Mouse (Mus musculus): ENCODE measurements around the gene Ykt6. TPM values are rescaled to one million over a fixed set of nuclear protein-coding genes. Genes with fewer than 3 reads are reported as not detected.
"Not testable (repeated sequence)": the region's sequence is repeated elsewhere in the genome, so short reads cannot be mapped to it uniquely, and the experiment has no call there.

Gene Ykt6
- polyA plus RNA-seq, 1 experiment from 2014 or later, result 23.2 TPM

DNA sequence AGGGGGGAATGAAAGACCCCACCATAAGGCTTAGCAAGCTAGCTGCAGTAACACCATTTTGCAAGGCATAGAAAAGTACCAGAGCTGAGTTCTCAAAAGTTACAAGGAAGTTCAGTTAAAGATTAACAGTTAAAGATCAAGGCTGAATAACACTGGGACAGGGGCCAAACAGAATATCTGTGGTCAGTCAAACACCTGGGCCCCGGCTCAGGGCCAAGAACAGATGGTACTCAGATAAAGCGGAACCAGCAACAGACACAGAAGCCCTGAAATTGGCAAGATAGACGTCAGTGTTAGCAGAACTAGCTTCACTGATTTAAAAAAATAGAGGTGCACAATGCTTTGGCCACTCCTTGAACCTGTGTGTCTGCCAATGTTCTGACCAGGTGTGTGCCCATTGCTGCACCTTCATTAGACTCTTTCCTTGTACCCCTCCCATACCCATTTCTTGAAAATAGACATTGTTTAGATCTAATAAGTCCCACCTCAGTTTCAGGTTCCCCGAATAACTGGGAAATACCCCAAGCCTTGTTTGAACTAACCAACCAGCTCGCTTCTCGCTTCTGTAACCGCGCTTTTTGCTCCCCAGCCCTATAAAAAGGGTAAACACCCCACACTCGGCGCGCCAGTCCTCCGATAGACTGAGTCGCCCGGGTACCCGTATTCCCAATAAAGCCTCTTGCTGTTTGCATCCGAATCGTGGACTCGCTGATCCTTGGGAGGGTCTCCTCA is 55.4 kb downstream of the Ykt6 start:
- ATAC-seq (ENCODE audit: insufficient number of reproducible peaks, insufficient read depth, low FRiP score, low read depth); H3K27ac ChIP-seq (ENCODE audit: low read length); H3K4me3 ChIP-seq (ENCODE audit: low read depth, low read length); H3K27me3 ChIP-seq (ENCODE audit: control insufficient read depth, insufficient read depth, low read length); H3K4me1 ChIP-seq (ENCODE audit: control insufficient read depth, insufficient read depth, low read length); H3K9me3 ChIP-seq (ENCODE audit: control insufficient read depth, low read depth, low read length); H3K4me2 ChIP-seq (replicated peaks; ENCODE audit: low read depth, low read length); H3K9ac ChIP-seq (replicated peaks; ENCODE audit: low read depth, low read length); H3K36me3 ChIP-seq (ENCODE audit: control insufficient read depth, insufficient read depth, low read length): not testable (repeated sequence)
- WGBS, result 100% methylated on average over 1 of the region's 18 CpGs

DNA sequence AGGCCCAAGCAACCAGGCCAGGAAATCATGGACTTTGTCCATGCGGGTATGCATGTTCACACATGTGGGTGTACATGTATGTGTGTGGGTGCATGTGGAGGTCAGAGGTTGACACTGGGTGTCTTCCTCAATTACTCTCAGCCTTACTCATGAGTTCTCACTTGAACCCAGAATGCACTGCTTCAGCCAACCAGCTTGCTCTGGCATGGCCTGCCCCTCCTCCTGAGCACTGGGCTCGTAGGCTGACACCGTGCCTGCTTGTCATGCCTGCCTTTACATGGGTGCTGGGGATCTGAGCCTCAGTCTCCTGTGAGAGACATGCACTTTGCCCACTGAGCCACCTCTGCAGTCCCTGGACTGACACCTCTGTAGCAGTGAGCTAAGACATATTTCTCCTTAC is 56.4 kb downstream of the Ykt6 start:
- H3K27me3 ChIP-seq (ENCODE audit: control insufficient read depth, insufficient read depth, low read length), result no peaks in the 10 kb centered on the region
- H3K4me1 ChIP-seq (ENCODE audit: control insufficient read depth, insufficient read depth, low read length), result no peaks in the 10 kb centered on the region
- no peak overlapping the region for H3K4me2 ChIP-seq (replicated peaks; ENCODE audit: low read depth, low read length)
- ATAC-seq (ENCODE audit: insufficient number of reproducible peaks, insufficient read depth, low FRiP score, low read depth), result no peak
- no peak overlapping the region for H3K27ac ChIP-seq (ENCODE audit: low read length)
- H3K9ac ChIP-seq (replicated peaks; ENCODE audit: low read depth, low read length), result no peak overlapping the region
- no peaks in the 10 kb centered on the region for H3K36me3 ChIP-seq (ENCODE audit: control insufficient read depth, insufficient read depth, low read length)
- H3K9me3 ChIP-seq (ENCODE audit: control insufficient read depth, low read depth, low read length), result no peaks in the 10 kb centered on the region
- 96% methylated on average over 3 of the region's 3 CpGs for WGBS
- H3K4me3 ChIP-seq (ENCODE audit: low read depth, low read length), result no peak overlapping the region

DNA sequence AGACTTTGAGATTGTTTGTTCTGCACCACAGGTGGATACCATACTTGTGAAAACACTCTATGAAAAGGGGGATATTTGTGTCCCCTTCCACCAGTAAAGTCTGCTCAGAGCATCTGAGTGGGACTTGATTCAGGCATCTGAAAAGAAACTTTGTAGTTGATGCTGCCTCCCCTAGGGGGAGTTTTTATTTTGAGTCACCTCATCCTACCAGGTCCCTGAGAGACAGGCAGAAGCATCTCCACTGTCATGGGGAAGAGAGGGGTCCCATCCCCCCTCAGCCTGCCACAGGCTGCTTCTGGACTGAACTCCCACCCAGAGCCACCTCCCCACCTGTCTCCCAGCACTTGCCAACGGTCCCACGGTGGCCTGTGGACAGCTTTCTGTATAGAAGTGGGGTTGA is 57.9 kb downstream of the Ykt6 start:
- ATAC-seq (ENCODE audit: insufficient number of reproducible peaks, insufficient read depth, low FRiP score, low read depth), result no peak
- Histone ChIP-seq H3K9me3 (ENCODE audit: control insufficient read depth, low read depth, low read length) (no peaks in the 10 kb centered on the region), H3K27me3 (ENCODE audit: control insufficient read depth, insufficient read depth, low read length) (no peaks in the 10 kb centered on the region), H3K27ac (ENCODE audit: low read length) (no peak overlapping the region), H3K36me3 (ENCODE audit: control insufficient read depth, insufficient read depth, low read length) (no peaks in the 10 kb centered on the region), H3K9ac (replicated peaks; ENCODE audit: low read depth, low read length) (no peak overlapping the region), H3K4me2 (replicated peaks; ENCODE audit: low read depth, low read length) (no peak overlapping the region), H3K4me1 (ENCODE audit: control insufficient read depth, insufficient read depth, low read length) (no peaks in the 10 kb centered on the region), H3K4me3 (ENCODE audit: low read depth, low read length) (no peak overlapping the region)
- WGBS, result 47% methylated on average over 2 of the region's 2 CpGs

DNA sequence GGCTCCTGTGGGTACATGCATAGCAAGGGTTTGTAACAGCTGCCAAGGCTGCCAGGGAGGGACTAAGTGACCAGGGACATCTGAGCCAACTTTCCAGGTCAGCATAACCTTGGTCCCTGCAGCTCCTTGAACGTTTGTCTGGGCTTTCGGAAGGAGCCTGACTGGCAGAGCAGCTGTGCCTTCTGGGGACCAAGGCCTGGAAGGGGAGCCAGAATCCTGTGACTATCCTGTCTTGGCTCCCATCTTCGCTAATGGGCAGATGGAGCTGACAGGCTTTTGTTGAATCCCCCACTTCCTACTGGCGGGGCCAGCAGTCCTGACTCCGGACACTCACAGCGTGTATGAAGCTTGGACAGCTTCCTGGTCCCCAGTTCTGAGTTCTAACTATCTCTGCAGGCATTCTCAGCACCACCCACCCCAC is 59.5 kb downstream of the Ykt6 start:
- Histone ChIP-seq H3K4me3 (ENCODE audit: low read depth, low read length) (no peak overlapping the region), H3K4me1 (ENCODE audit: control insufficient read depth, insufficient read depth, low read length) (no peaks in the 10 kb centered on the region), H3K9ac (replicated peaks; ENCODE audit: low read depth, low read length) (no peak overlapping the region), H3K27me3 (ENCODE audit: control insufficient read depth, insufficient read depth, low read length) (no peaks in the 10 kb centered on the region), H3K36me3 (ENCODE audit: control insufficient read depth, insufficient read depth, low read length) (no peaks in the 10 kb centered on the region), H3K9me3 (ENCODE audit: control insufficient read depth, low read depth, low read length) (no peaks in the 10 kb centered on the region), H3K4me2 (replicated peaks; ENCODE audit: low read depth, low read length) (no peak overlapping the region), H3K27ac (ENCODE audit: low read length) (no peak overlapping the region)
- ATAC-seq (ENCODE audit: insufficient number of reproducible peaks, insufficient read depth, low FRiP score, low read depth), result no peak
- 76% methylated on average over 6 of the region's 6 CpGs for WGBS

DNA sequence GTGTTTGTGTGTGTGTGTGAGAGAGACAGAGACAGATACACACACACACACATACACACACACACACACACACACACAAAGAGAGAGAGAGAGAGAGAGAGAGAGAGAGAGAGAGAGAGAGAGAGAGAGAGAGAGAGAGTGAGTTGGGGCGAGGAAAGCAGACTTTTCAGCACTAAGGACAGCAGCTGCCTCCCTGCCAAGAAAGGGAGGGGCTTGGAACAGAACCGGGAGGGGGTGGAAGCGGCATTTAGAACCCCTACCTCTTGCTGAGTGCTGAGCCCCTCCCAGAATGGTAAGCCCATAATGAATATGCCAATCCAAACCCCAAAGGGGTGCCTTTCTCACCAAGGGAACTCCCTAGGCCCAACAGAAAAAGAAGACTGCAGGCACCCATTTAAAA is 60.9 kb downstream of the Ykt6 start:
- H3K4me1 ChIP-seq (ENCODE audit: control insufficient read depth, insufficient read depth, low read length), result no peaks in the 10 kb centered on the region
- WGBS, result 0% methylated on average over 2 of the region's 3 CpGs
- no peak overlapping the region for H3K4me2 ChIP-seq (replicated peaks; ENCODE audit: low read depth, low read length)
- H3K27me3 ChIP-seq (ENCODE audit: control insufficient read depth, insufficient read depth, low read length), result no peaks in the 10 kb centered on the region
- H3K9me3 ChIP-seq (ENCODE audit: control insufficient read depth, low read depth, low read length), result no peaks in the 10 kb centered on the region
- no peak overlapping the region for H3K27ac ChIP-seq (ENCODE audit: low read length)
- no peak for ATAC-seq (ENCODE audit: insufficient number of reproducible peaks, insufficient read depth, low FRiP score, low read depth)
- no peak overlapping the region for H3K9ac ChIP-seq (replicated peaks; ENCODE audit: low read depth, low read length)
- H3K36me3 ChIP-seq (ENCODE audit: control insufficient read depth, insufficient read depth, low read length), result no peaks in the 10 kb centered on the region
- H3K4me3 ChIP-seq (ENCODE audit: low read depth, low read length), result no peak overlapping the region

DNA sequence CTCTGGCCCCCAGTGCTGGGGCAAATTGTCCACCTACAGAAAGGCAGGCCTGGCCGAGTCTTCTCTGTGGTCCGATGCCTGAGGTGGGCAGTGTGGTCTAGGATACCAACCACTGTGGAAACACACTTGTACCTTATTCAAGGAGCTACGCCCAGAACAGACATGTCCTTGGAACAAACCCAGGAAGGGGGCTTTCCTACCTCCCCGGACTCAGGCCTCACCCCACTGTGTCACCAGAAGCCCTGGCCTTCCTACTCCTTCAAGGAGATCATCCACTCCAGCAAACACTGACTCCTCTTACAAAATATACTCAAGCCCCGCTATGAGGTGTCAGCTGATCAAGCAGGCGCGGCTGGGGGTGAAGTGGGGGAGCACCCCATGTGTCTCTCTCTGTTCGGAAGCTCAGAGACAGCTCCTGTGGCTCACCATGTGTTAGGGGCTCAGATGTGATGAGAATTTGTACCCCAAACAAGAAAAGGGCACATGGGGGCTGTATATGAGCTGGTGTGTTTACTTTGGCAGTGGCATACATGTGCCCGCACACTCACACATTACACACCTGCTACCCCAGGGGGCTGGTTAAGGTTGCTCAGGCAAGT is 61.4 kb downstream of the Ykt6 start:
- no peak overlapping the region for H3K27ac ChIP-seq (ENCODE audit: low read length)
- WGBS, result 65% methylated on average over 9 of the region's 9 CpGs
- no peaks in the 10 kb centered on the region for H3K27me3 ChIP-seq (ENCODE audit: control insufficient read depth, insufficient read depth, low read length)
- ATAC-seq (ENCODE audit: insufficient number of reproducible peaks, insufficient read depth, low FRiP score, low read depth), result no peak
- H3K9me3 ChIP-seq (ENCODE audit: control insufficient read depth, low read depth, low read length), result no peaks in the 10 kb centered on the region
- no peak overlapping the region for H3K4me3 ChIP-seq (ENCODE audit: low read depth, low read length)
- no peaks in the 10 kb centered on the region for H3K36me3 ChIP-seq (ENCODE audit: control insufficient read depth, insufficient read depth, low read length)
- H3K9ac ChIP-seq (replicated peaks; ENCODE audit: low read depth, low read length), result no peak overlapping the region
- no peak overlapping the region for H3K4me2 ChIP-seq (replicated peaks; ENCODE audit: low read depth, low read length)
- H3K4me1 ChIP-seq (ENCODE audit: control insufficient read depth, insufficient read depth, low read length), result no peaks in the 10 kb centered on the region

Other genes with a start within 250 kb of the Ykt6 start
- gene Mrps24, start 240.0 kb upstream of the Ykt6 start, polyA plus RNA-seq (2014; fragmentation: Nextera tagmentation; extraction: Ambion mirVana), result 206 and 225 TPM in 2 replicates
- gene Urgcp, start 193.3 kb upstream of the Ykt6 start, polyA plus RNA-seq (2014; fragmentation: Nextera tagmentation; extraction: Ambion mirVana), result 14.2 and 14.4 TPM in 2 replicates
- 108 TPM in 2 replicates for gene Dbnl, start 167.2 kb upstream of the Ykt6 start, polyA plus RNA-seq (2014; fragmentation: Nextera tagmentation; extraction: Ambion mirVana)
- gene Pgam2, start 152.0 kb upstream of the Ykt6 start, polyA plus RNA-seq (2014; fragmentation: Nextera tagmentation; extraction: Ambion mirVana), result 1.2 and 1.5 TPM in 2 replicates
- gene Polm, start 117.7 kb upstream of the Ykt6 start, polyA plus RNA-seq (2014; fragmentation: Nextera tagmentation; extraction: Ambion mirVana), result 8.4 and 10.3 TPM in 2 replicates
- gene Aebp1, start 93.7 kb upstream of the Ykt6 start, polyA plus RNA-seq (2014; fragmentation: Nextera tagmentation; extraction: Ambion mirVana), result 29.2 and 30.3 TPM in 2 replicates
- 101 and 112 TPM in 2 replicates for gene Pold2, start 77.4 kb upstream of the Ykt6 start, polyA plus RNA-seq (2014; fragmentation: Nextera tagmentation; extraction: Ambion mirVana)
- 4.9 and 8.4 TPM in 2 replicates for gene Myl7, start 56.9 kb upstream of the Ykt6 start, polyA plus RNA-seq (2014; fragmentation: Nextera tagmentation; extraction: Ambion mirVana)
- 0.75 and 2.0 TPM in 2 replicates for gene Gck, start 5.6 kb upstream of the Ykt6 start, polyA plus RNA-seq (2014; fragmentation: Nextera tagmentation; extraction: Ambion mirVana)
- 2.5 and 2.6 TPM in 2 replicates for gene Camk2b, start 110.7 kb downstream of the Ykt6 start, polyA plus RNA-seq (2014; fragmentation: Nextera tagmentation; extraction: Ambion mirVana)
- 0.64 and 0.93 TPM in 2 replicates for gene A730071L15Rik, start 244.3 kb downstream of the Ykt6 start, polyA plus RNA-seq (2014; fragmentation: Nextera tagmentation; extraction: Ambion mirVana)
- 39.8 and 42.0 TPM in 2 replicates for gene Nudcd3, start 244.7 kb downstream of the Ykt6 start, polyA plus RNA-seq (2014; fragmentation: Nextera tagmentation; extraction: Ambion mirVana)

Measured in stomach, embryonic 14.5 days (tissue).